Mouse (Mus musculus) hindbrain, embryonic 14.5 days (tissue): ENCODE results near the gene Eipr1. TPM values are rescaled to one million over a fixed set of nuclear protein-coding genes. Genes with fewer than 3 reads are reported as not detected.

ENCODE experiments used
- ATAC-seq: fragments of 200-750 bp; cut with Nextera tagmentation; 2 replicates; pipeline ENCODE4 v1.8.0; 2017; ENCODE audit warnings: moderate number of reproducible peaks, mild to moderate bottlenecking, moderate TSS enrichment, moderate library complexity; ENCODE audit not compliant: low FRiP score
- DNase-seq: peaks from one replicate; pipeline ENCODE4 v3.0.0-alpha.2; 2015; ENCODE audit warnings: low spot score
- H3K27ac ChIP-seq: fragments of 300-500 bp; sonication (generic); 2 replicates; pipeline ENCODE4 v1.5.1; 2014; ENCODE audit warnings: mild to moderate bottlenecking, moderate library complexity
- H3K27me3 ChIP-seq: fragments of 300-500 bp; sonication (generic); 2 replicates; pipeline ENCODE4 v1.6.1; 2014; ENCODE audit warnings: mild to moderate bottlenecking, low read length, mixed read lengths; ENCODE audit not compliant: control insufficient read depth, insufficient read depth
- H3K36me3 ChIP-seq: fragments of 300-500 bp; sonication (generic); replicated peaks from 2 replicates; pipeline ENCODE4 v1.6.1; 2014; ENCODE audit not compliant: control insufficient read depth, insufficient read depth
- H3K4me1 ChIP-seq: fragments of 300-500 bp; sonication (generic); replicated peaks from 2 replicates; pipeline ENCODE4 v1.6.1; 2014; ENCODE audit warnings: antibody characterized with exemption, low read length, mixed read lengths; ENCODE audit not compliant: control insufficient read depth, insufficient read depth
- H3K4me2 ChIP-seq: fragments of 300-500 bp; sonication (generic); replicated peaks from 2 replicates; pipeline ENCODE4 v1.6.1; 2014; ENCODE audit warnings: mild to moderate bottlenecking, moderate library complexity
- H3K4me3 ChIP-seq: fragments of 300-500 bp; sonication (generic); replicated peaks from 2 replicates; pipeline ENCODE4 v1.5.1; 2014; ENCODE audit warnings: mild to moderate bottlenecking, low read length
- H3K9ac ChIP-seq: fragments of 300-500 bp; sonication (generic); 2 replicates; pipeline ENCODE4 v1.6.1; 2014
- H3K9me3 ChIP-seq: fragments of 300-500 bp; sonication (generic); 2 replicates; pipeline ENCODE4 v1.6.1; 2016; ENCODE audit warnings: low read length; ENCODE audit not compliant: control insufficient read depth
- WGBS: fragments of 180-500 bp; shearing (Covaris S2); extraction: QIAGEN DNeasy Blood & Tissue Kit; methylation state at CpG from one replicate; pipeline ENCODE4 v1.1.7; 2014; 5-methylcytosine and 5-hydroxymethylcytosine counted together
- polyA plus RNA-seq: library from polyadenylated mRNA; unstranded; fragments of >200 nt; fragmentation: Nextera tagmentation; extraction: Ambion mirVana; gene quantifications from 2 replicates; pipeline ENCODE4 v1.2.1, GENCODE M21; 2014

Gene Eipr1
- polyA plus RNA-seq, 1 experiment from 2014 or later: 75.3 TPM

- H3K27ac ChIP-seq: peak overlapping the region; percentile 41
- no peak overlapping the region for H3K4me3 ChIP-seq
- H3K4me1 ChIP-seq: peaks cover 22% of the 10 kb centered on the region
- no peaks in the 10 kb centered on the region for H3K27me3 ChIP-seq
- DNase-seq: no peak
- whole genome bisulfite sequencing: 80% methylated on average over 4 of the region's 4 CpGs
- H3K4me2 ChIP-seq: no peak overlapping the region
- no peak overlapping the region for H3K9ac ChIP-seq
- ATAC-seq: no peak
- H3K36me3 ChIP-seq: no peaks in the 10 kb centered on the region
- 0 out of 2 replicates have a peak, but pooled peaks cover 3% of the 10 kb centered on the region for H3K9me3 ChIP-seq
Measured at GRCm38 (mm10) chr12:28903082-28903481, 151.5 kb downstream of the Eipr1 start.

DNA sequence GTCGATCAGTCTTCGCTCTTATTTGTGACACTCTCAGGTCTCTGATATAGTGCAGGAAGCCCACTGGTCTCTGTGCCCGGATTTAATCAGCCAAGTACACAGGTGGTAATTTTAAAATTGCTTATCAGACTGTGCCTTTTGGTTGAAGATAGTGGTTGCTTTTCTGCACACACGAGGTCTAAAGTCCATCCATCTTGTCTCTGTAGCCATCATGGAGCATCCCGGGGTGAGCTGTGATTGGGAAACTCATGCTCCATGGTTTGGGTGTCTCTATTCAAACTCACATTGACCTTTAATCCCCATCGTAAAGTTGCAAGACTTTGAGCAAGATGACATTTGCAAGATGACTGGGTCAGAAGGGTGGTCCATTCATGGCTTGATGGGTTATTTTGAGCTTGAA, 153.9 kb downstream of the Eipr1 start:
- H3K4me1 ChIP-seq: peaks cover 31% of the 10 kb centered on the region
- H3K9me3 ChIP-seq: 0 out of 2 replicates have a peak, but pooled peaks cover 3% of the 10 kb centered on the region
- H3K36me3 ChIP-seq: no peaks in the 10 kb centered on the region
- no peak for DNase-seq
- no peak overlapping the region for H3K4me3 ChIP-seq
- H3K27me3 ChIP-seq: no peaks in the 10 kb centered on the region
- no peak overlapping the region for H3K9ac ChIP-seq
- 88% methylated on average over 6 of the region's 6 CpGs for WGBS
- H3K4me2 ChIP-seq: no peak overlapping the region
- no peak for ATAC-seq
- H3K27ac ChIP-seq: peak overlapping the region; percentile 14; the same call in 1 of the 2 replicates

- WGBS: 95% methylated on average over 1 of the region's 1 CpGs
- no peaks in the 10 kb centered on the region for H3K36me3 ChIP-seq
- no peaks in the 10 kb centered on the region for H3K27me3 ChIP-seq
- H3K9ac ChIP-seq: no peak overlapping the region
- H3K4me3 ChIP-seq: no peak overlapping the region
- no peaks in the 10 kb centered on the region for H3K9me3 ChIP-seq
- no peak overlapping the region for H3K4me2 ChIP-seq
- H3K27ac ChIP-seq: peak overlapping the region; percentile 83; the same call in 1 of the 2 replicates
- H3K4me1 ChIP-seq: peaks cover 35% of the 10 kb centered on the region
- no peak for ATAC-seq
- DNase-seq: no peak
Measured at GRCm38 (mm10) chr12:28906016-28906415, 154.4 kb downstream of the Eipr1 start.

GRCm38 (mm10) chr12:28906809-28907297, 155.2 kb downstream of the Eipr1 start:
- peak overlapping the region; percentile 29 for H3K4me2 ChIP-seq
- H3K4me1 ChIP-seq: peaks cover 35% of the 10 kb centered on the region
- DNase-seq (peak; percentile 63), ATAC-seq (peak; percentile 55; the same call in 1 of the 2 replicates)
- H3K9ac ChIP-seq: peak overlapping the region; percentile 46
- H3K9me3 ChIP-seq: no peaks in the 10 kb centered on the region
- no peak overlapping the region for H3K4me3 ChIP-seq
- no peaks in the 10 kb centered on the region for H3K36me3 ChIP-seq
- H3K27ac ChIP-seq: peak overlapping the region; percentile 83
- no peaks in the 10 kb centered on the region for H3K27me3 ChIP-seq
- 12% methylated on average over 7 of the region's 7 CpGs for WGBS

GRCm38 (mm10) chr12:28907814-28908213, 156.2 kb downstream of the Eipr1 start:
- no peak overlapping the region for H3K9ac ChIP-seq
- ATAC-seq (no peak), DNase-seq (no peak)
- H3K4me1 ChIP-seq: peaks cover 35% of the 10 kb centered on the region
- H3K36me3 ChIP-seq: no peaks in the 10 kb centered on the region
- 26% methylated on average over 9 of the region's 9 CpGs for WGBS
- H3K9me3 ChIP-seq: no peaks in the 10 kb centered on the region
- H3K27me3 ChIP-seq: no peaks in the 10 kb centered on the region
- peak overlapping the region; percentile 83 for H3K27ac ChIP-seq
- no peak overlapping the region for H3K4me3 ChIP-seq
- no peak overlapping the region for H3K4me2 ChIP-seq

DNA sequence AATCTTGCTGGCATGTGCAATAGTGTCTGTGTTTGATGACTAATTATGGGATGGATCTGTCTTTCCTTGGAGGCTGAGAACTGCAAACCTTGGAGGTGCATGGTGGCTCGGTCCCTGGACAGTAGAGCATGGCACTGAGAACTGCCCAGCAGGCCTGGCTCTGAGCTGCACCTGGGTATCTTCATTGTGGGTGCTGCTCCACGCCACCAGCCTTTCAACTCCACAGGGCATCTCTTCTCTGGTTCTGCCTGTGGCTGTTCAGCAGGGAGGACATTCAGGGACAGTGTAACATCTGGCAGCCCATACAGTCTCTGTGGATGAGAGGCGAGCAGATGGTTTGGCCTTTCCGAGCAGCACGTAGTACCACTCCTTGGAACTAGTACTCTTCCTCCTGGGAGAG, 158.2 kb downstream of the Eipr1 start:
- H3K27ac ChIP-seq: peak overlapping the region; percentile 41
- WGBS: 64% methylated on average over 5 of the region's 5 CpGs
- H3K36me3 ChIP-seq: no peaks in the 10 kb centered on the region
- no peak overlapping the region; the same call in 1 of the 2 replicates for H3K9ac ChIP-seq
- H3K27me3 ChIP-seq: no peaks in the 10 kb centered on the region
- no peak overlapping the region for H3K4me2 ChIP-seq
- DNase-seq: no peak
- no peak overlapping the region for H3K4me3 ChIP-seq
- ATAC-seq: no peak
- peaks cover 35% of the 10 kb centered on the region for H3K4me1 ChIP-seq
- no peaks in the 10 kb centered on the region for H3K9me3 ChIP-seq

- Histone ChIP-seq H3K36me3 (no peaks in the 10 kb centered on the region), H3K4me3 (no peak overlapping the region), H3K27me3 (no peaks in the 10 kb centered on the region), H3K4me1 (peaks cover 35% of the 10 kb centered on the region), H3K27ac (peak overlapping the region; percentile 41), H3K4me2 (no peak overlapping the region), H3K9ac (no peak overlapping the region), H3K9me3 (no peaks in the 10 kb centered on the region)
- WGBS: 51% methylated on average over 8 of the region's 8 CpGs
- no peak for DNase-seq
- 0 out of 2 replicates have a peak, but pooled peaks have one; percentile 26 for ATAC-seq
Measured at GRCm38 (mm10) chr12:28910568-28910967, 159.0 kb downstream of the Eipr1 start.

- Histone ChIP-seq H3K27ac (peak overlapping the region; percentile 55), H3K4me1 (peaks cover 25% of the 10 kb centered on the region), H3K27me3 (no peaks in the 10 kb centered on the region), H3K4me3 (no peak overlapping the region), H3K9me3 (no peaks in the 10 kb centered on the region), H3K4me2 (no peak overlapping the region), H3K9ac (no peak overlapping the region), H3K36me3 (no peaks in the 10 kb centered on the region)
- 59% methylated on average over 18 of the region's 18 CpGs for WGBS
- no peak for DNase-seq
- no peak for ATAC-seq
Measured at GRCm38 (mm10) chr12:28912351-28912936, 160.8 kb downstream of the Eipr1 start.

GRCm38 (mm10) chr12:28913099-28913498, 161.5 kb downstream of the Eipr1 start:
- Histone ChIP-seq H3K4me1 (peaks cover 18% of the 10 kb centered on the region), H3K9me3 (no peaks in the 10 kb centered on the region), H3K27me3 (no peaks in the 10 kb centered on the region), H3K27ac (peak overlapping the region; percentile 55), H3K9ac (no peak overlapping the region), H3K4me3 (no peak overlapping the region), H3K4me2 (no peak overlapping the region), H3K36me3 (no peaks in the 10 kb centered on the region)
- DNase-seq: no peak
- WGBS: 62% methylated on average over 3 of the region's 3 CpGs
- ATAC-seq: no peak
